Mouse (Mus musculus) ES-Bruce4 (cell line): ENCODE results near the gene Gm28308. TPM values are rescaled to one million over a fixed set of nuclear protein-coding genes. Genes with fewer than 3 reads are reported as not detected.

Experiments used
- H3K27ac ChIP-seq: 2 replicates; pipeline ENCODE4 v1.5.1; 2012; ENCODE audit warnings: low read length, inconsistent platforms; ENCODE audit not compliant: insufficient read depth
- H3K27me3 ChIP-seq: 2 replicates; pipeline ENCODE4 v1.6.1; 2012; ENCODE audit warnings: mild to moderate bottlenecking, low read length, inconsistent platforms; ENCODE audit not compliant: control insufficient read depth, poor library complexity, insufficient read depth, severe bottlenecking
- H3K36me3 ChIP-seq: 2 replicates; pipeline ENCODE4 v1.6.1; 2012; ENCODE audit warnings: inconsistent platforms, mild to moderate bottlenecking, low read length, moderate library complexity; ENCODE audit not compliant: control insufficient read depth, poor library complexity, insufficient read depth, severe bottlenecking
- H3K4me1 ChIP-seq: one replicate; pipeline ENCODE4 v1.8.1; 2011; ENCODE audit warnings: low read length; ENCODE audit not compliant: control insufficient read depth, insufficient read depth
- H3K4me3 ChIP-seq: 2 replicates; pipeline ENCODE4 v1.5.1; 2011; ENCODE audit warnings: low read depth, mild to moderate bottlenecking, low read length
- H3K9ac ChIP-seq: 2 replicates; pipeline ENCODE4 v1.6.1; 2012; ENCODE audit warnings: low read depth, mild to moderate bottlenecking, inconsistent platforms; ENCODE audit not compliant: poor library complexity, severe bottlenecking
- H3K9me3 ChIP-seq: replicated peaks from 2 replicates; pipeline ENCODE4 v1.6.1; 2012; ENCODE audit warnings: mild to moderate bottlenecking, low read length, inconsistent platforms; ENCODE audit not compliant: control insufficient read depth, poor library complexity, insufficient read depth, severe bottlenecking
- CTCF ChIP-seq: IDR thresholded peaks from one replicate; pipeline ENCODE4 v1.8.1; 2011; ENCODE audit warnings: low read depth, low read length
- EP300 ChIP-seq: IDR thresholded peaks from 2 replicates; pipeline ENCODE4 v1.6.1; 2011; ENCODE audit warnings: low read depth, low read length; ENCODE audit not compliant: insufficient read depth
- POLR2A ChIP-seq: IDR thresholded peaks from one replicate; pipeline ENCODE4 v1.8.1; 2011; ENCODE audit warnings: low read length; ENCODE audit not compliant: insufficient read depth
- polyA plus RNA-seq: library from polyadenylated mRNA; stranded (reverse); fragments of >200 nt; gene quantifications from 2 replicates; pipeline ENCODE4 v1.2.4, GENCODE M21; 2011; ENCODE audit warnings: low read depth; ENCODE audit not compliant: missing spikeins, insufficient read depth, insufficient read length

Gm28308 gene
- polyA plus RNA-seq, 1 experiment = not detected

GRCm38 (mm10) chr6:52201269-52201668 lies 11.9 kb downstream of the Gm28308 start:
- H3K9me3 ChIP-seq = no peaks in the 10 kb centered on the region
- no peak for TF ChIP-seq POLR2A
- no peak for TF ChIP-seq EP300
- no peak for TF ChIP-seq CTCF
- no peaks in the 10 kb centered on the region for H3K36me3 ChIP-seq
- H3K4me3 ChIP-seq = no peak overlapping the region
- H3K27ac ChIP-seq = no peak overlapping the region
- H3K9ac ChIP-seq = no peak overlapping the region
- no peaks in the 10 kb centered on the region for H3K4me1 ChIP-seq
- H3K27me3 ChIP-seq = peaks cover 31% of the 10 kb centered on the region

- Histone ChIP-seq H3K27me3 (peaks cover 28% of the 10 kb centered on the region), H3K4me1 (no peaks in the 10 kb centered on the region), H3K9me3 (no peaks in the 10 kb centered on the region), H3K9ac (no peak overlapping the region), H3K36me3 (no peaks in the 10 kb centered on the region), H3K4me3 (no peak overlapping the region), H3K27ac (no peak overlapping the region)
- TF ChIP-seq CTCF (no peak), POLR2A (no peak), EP300 (no peak)
These were observed 12.3 kb downstream of the Gm28308 start for GRCm38 (mm10) chr6:52200751-52201250.

GRCm38 (mm10) chr6:52200073-52200750 lies 12.9 kb downstream of the Gm28308 start:
- TF ChIP-seq EP300 (no peak), POLR2A (no peak), CTCF (no peak)
- peaks cover 27% of the 10 kb centered on the region for H3K27me3 ChIP-seq
- no peak overlapping the region for H3K4me3 ChIP-seq
- H3K9ac ChIP-seq = no peak overlapping the region
- H3K36me3 ChIP-seq = no peaks in the 10 kb centered on the region
- H3K4me1 ChIP-seq = no peaks in the 10 kb centered on the region
- no peak overlapping the region for H3K27ac ChIP-seq
- no peaks in the 10 kb centered on the region for H3K9me3 ChIP-seq

- no peaks in the 10 kb centered on the region for H3K4me1 ChIP-seq
- no peaks in the 10 kb centered on the region for H3K9me3 ChIP-seq
- no peak overlapping the region for H3K4me3 ChIP-seq
- no peak overlapping the region for H3K9ac ChIP-seq
- no peaks in the 10 kb centered on the region for H3K36me3 ChIP-seq
- H3K27ac ChIP-seq = no peak overlapping the region
- H3K27me3 ChIP-seq = peaks cover 26% of the 10 kb centered on the region
- TF ChIP-seq CTCF (peak; percentile 36), EP300 (no peak)
These were observed 15.9 kb downstream of the Gm28308 start for GRCm38 (mm10) chr6:52197271-52197670.

GRCm38 (mm10) chr6:52196811-52197210 lies 16.3 kb downstream of the Gm28308 start:
- Histone ChIP-seq H3K4me1 (no peaks in the 10 kb centered on the region), H3K4me3 (no peak overlapping the region), H3K9me3 (no peaks in the 10 kb centered on the region), H3K27ac (no peak overlapping the region), H3K36me3 (no peaks in the 10 kb centered on the region), H3K9ac (no peak overlapping the region), H3K27me3 (peaks cover 24% of the 10 kb centered on the region)
- TF ChIP-seq POLR2A = no peak
- TF ChIP-seq EP300 = no peak
- no peak for TF ChIP-seq CTCF

GRCm38 (mm10) chr6:52194690-52195089 lies 18.4 kb downstream of the Gm28308 start:
- Histone ChIP-seq H3K9me3 (no peaks in the 10 kb centered on the region), H3K27ac (no peak overlapping the region), H3K4me3 (no peak overlapping the region), H3K27me3 (peaks cover 27% of the 10 kb centered on the region), H3K4me1 (no peaks in the 10 kb centered on the region), H3K9ac (no peak overlapping the region), H3K36me3 (no peaks in the 10 kb centered on the region)
- no peak for TF ChIP-seq CTCF
- no peak for TF ChIP-seq EP300
- TF ChIP-seq POLR2A = no peak
